Mouse (Mus musculus) E14TG2a.4 (cell line): ENCODE results near the gene Fcrl1.
"Not testable (repeated sequence)": the region's sequence is repeated elsewhere in the genome, so short reads cannot be mapped to it uniquely, and the experiment has no call there.

Source experiments
- H3K27me3 ChIP-seq: 2 replicates; pipeline ENCODE4 v1.6.1; 2014; ENCODE audit warnings: low read length, control low read depth; ENCODE audit not compliant: insufficient read depth
- H3K36me3 ChIP-seq: 2 replicates; pipeline ENCODE4 v1.6.1; 2014; ENCODE audit warnings: low read length, control low read depth; ENCODE audit not compliant: insufficient read depth
- H3K4me1 ChIP-seq: replicated peaks from 2 replicates; pipeline ENCODE4 v1.6.1; 2014; ENCODE audit warnings: low read depth, low read length, control low read depth
- H3K4me3 ChIP-seq: replicated peaks from 2 replicates; pipeline ENCODE4 v1.5.1; 2014; ENCODE audit warnings: mild to moderate bottlenecking, low read length
- H3K9me3 ChIP-seq: 2 replicates; pipeline ENCODE4 v1.6.1; 2014; ENCODE audit warnings: low read length, control low read depth
- CTCF ChIP-seq: conservative IDR thresholded peaks from 2 replicates; pipeline ENCODE4 v1.5.1; 2014; ENCODE audit warnings: low read length
- NANOG ChIP-seq: IDR thresholded peaks from 2 replicates; pipeline ENCODE4 v1.6.1; 2014; ENCODE audit warnings: borderline replicate concordance, low read length, mixed read lengths
- POU5F1 ChIP-seq: IDR thresholded peaks from 2 replicates; pipeline ENCODE4 v1.6.1; 2014; ENCODE audit warnings: low read length, borderline replicate concordance

The Fcrl1 gene

DNA sequence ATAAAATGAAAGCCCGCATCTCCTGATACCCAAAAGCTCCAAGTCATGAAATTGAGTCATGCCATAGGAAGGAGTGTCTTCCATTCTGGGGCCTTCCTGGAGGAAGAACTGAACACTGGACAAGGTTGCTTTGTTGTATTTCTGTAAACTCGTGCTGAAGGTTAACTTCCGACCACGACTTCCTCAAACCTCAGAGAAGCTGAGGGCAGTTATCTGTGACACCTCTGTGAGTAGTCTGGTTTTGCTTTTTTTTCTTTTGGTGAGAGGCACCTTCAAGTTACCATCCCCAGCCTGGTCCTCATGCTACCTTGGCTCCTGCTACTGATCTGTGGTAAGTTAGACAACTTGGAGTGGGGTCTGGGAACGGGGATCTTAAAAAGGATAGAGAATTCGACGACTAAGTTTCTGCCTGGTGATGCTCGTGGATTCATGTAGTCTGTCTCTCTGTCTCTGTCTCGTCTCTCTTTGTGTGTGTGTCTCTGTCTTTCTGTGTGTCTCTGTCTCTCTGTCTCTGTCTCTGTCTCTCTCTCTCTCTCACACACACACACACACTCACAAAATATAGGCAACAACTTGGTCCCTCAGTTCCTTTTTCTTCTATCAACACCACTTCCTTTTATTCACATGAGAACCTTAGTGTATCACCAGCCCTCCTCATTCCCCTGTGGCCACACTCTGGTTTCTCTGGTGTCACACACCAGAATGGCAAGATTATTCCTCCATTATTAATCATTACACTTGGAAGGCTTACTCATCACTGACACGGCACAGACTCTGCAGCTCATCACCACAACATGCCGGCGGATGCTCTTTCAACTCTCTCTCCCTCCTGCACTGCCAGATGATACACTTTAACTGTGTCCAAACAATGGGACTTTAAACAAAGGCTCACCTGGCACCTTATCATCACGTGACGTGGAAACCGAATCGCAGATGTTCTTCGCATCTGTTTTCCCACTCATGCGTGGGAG lies at the start of gene Fcrl1:
TSS of gene Fcrl1 (plus strand) at position 193 of the 971 bp plus-strand sequence.
- TF ChIP-seq POU5F1, result no peak
- no peak for TF ChIP-seq CTCF
- no peak for TF ChIP-seq NANOG
- Histone ChIP-seq H3K4me1 (peaks cover 16% of the 10 kb centered on the region), H3K9me3 (no peaks in the 10 kb centered on the region), H3K36me3 (no peaks in the 10 kb centered on the region), H3K27me3 (no peaks in the 10 kb centered on the region), H3K4me3 (0 out of 2 replicates have a peak within 1 kb of the TSS, but pooled peaks have one; percentile 20)

- TF ChIP-seq CTCF, result no peak
- no peak for TF ChIP-seq NANOG
- TF ChIP-seq POU5F1, result no peak
- Histone ChIP-seq H3K27me3 (0 out of 2 replicates have a peak, but pooled peaks cover 3% of the 10 kb centered on the region), H3K4me3 (no peak overlapping the region)
Measured at GRCm38 (mm10) chr3:87337899-87338298, 38.3 kb upstream of the Fcrl1 start.

GRCm38 (mm10) chr3:87350992-87351391 lies 25.2 kb upstream of the Fcrl1 start:
- H3K4me1 ChIP-seq, H3K36me3 ChIP-seq, H3K27me3 ChIP-seq, H3K4me3 ChIP-seq, H3K9me3 ChIP-seq: not testable (repeated sequence)

More at GRCm38 (mm10) chr3:87337899-87338298, 38.3 kb upstream of the Fcrl1 start:
- Histone ChIP-seq H3K9me3 (peaks cover 11% of the 10 kb centered on the region), H3K4me1 (no peaks in the 10 kb centered on the region), H3K36me3 (no peaks in the 10 kb centered on the region)

GRCm38 (mm10) chr3:87357581-87357980 lies 18.6 kb upstream of the Fcrl1 start, which contains the start of gene Cd5l:
TSS of gene Cd5l (plus strand) at chr3:87357881.
- Histone ChIP-seq H3K27me3 (no peaks in the 10 kb centered on the region), H3K36me3 (no peaks in the 10 kb centered on the region), H3K4me3 (no peak within 1 kb of the TSS), H3K4me1 (no peaks in the 10 kb centered on the region), H3K9me3 (no peaks in the 10 kb centered on the region)
- TF ChIP-seq POU5F1 (no peak), NANOG (no peak), CTCF (no peak)

DNA sequence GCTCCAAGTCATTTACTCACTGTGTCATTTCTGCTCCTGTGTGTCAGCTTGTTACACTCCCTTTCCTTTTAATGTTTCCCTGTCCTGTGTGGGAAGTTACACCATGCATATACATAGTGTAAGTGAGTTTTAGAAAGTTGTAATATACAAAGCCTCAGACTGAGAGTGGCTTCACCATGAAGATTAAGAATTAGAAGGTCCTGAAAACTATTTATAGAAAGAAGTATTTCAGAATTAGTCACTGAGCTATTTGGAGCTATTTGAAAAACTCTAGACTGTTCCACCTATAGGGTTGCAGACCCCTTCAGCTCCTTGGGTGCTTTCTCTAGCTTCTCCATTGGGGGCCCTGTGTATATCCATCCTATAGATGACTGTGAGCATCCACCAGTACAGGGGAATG lies 17.0 kb upstream of the Fcrl1 start:
- no peaks in the 10 kb centered on the region for H3K9me3 ChIP-seq
- no peaks in the 10 kb centered on the region for H3K27me3 ChIP-seq
- no peaks in the 10 kb centered on the region for H3K4me1 ChIP-seq
- H3K36me3 ChIP-seq, result no peaks in the 10 kb centered on the region
- H3K4me3 ChIP-seq, result no peak overlapping the region
- TF ChIP-seq NANOG, result no peak
- no peak for TF ChIP-seq POU5F1
- no peak for TF ChIP-seq CTCF

DNA sequence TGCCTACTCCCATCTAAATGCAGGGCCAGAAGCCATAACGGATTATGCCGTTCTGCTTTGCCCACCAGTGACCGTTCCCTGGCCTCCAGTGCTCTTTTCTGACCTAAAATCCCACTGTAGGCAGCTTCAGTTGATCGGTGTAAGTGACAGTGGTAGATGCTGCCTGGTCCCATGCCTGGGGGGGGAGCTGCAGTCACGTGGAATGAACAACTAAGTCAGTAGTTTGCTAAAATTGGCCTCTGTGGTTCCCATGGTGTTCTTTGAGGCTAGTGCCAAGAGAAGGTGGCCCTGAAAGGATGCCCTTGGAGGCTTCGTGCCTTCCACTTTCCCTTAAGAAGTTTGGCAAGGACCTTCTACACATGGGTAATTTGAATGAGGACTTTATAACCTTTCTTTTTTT lies 15.7 kb upstream of the Fcrl1 start:
- Histone ChIP-seq H3K36me3 (no peaks in the 10 kb centered on the region), H3K4me1 (no peaks in the 10 kb centered on the region), H3K27me3 (no peaks in the 10 kb centered on the region), H3K9me3 (no peaks in the 10 kb centered on the region), H3K4me3 (no peak overlapping the region)
- TF ChIP-seq NANOG, result no peak
- TF ChIP-seq CTCF, result no peak
- no peak for TF ChIP-seq POU5F1

DNA sequence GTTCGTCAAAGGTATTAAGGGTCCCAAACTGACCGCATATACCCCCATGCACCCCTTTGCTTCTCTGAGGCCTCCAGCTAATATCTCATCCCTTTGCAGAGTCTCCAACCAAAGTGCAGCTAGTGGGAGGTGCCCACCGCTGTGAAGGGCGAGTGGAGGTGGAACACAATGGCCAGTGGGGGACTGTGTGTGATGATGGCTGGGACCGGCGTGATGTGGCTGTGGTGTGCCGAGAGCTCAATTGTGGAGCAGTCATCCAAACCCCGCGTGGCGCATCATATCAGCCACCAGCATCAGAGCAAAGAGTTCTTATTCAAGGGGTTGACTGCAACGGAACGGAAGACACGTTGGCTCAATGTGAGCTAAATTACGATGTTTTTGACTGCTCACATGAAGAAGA lies 10.5 kb upstream of the Fcrl1 start:
- no peaks in the 10 kb centered on the region for H3K9me3 ChIP-seq
- H3K36me3 ChIP-seq, result no peaks in the 10 kb centered on the region
- no peaks in the 10 kb centered on the region for H3K4me1 ChIP-seq
- no peak overlapping the region for H3K4me3 ChIP-seq
- H3K27me3 ChIP-seq, result no peaks in the 10 kb centered on the region
- TF ChIP-seq CTCF (no peak), NANOG (no peak), POU5F1 (no peak)

- H3K4me3 ChIP-seq, result no peak overlapping the region
Measured at GRCm38 (mm10) chr3:87367511-87367910, 8.7 kb upstream of the Fcrl1 start.

More at GRCm38 (mm10) chr3:87367511-87367910, 8.7 kb upstream of the Fcrl1 start:
- no peaks in the 10 kb centered on the region for H3K27me3 ChIP-seq
- H3K4me1 ChIP-seq, result no peaks in the 10 kb centered on the region
- H3K36me3 ChIP-seq, result no peaks in the 10 kb centered on the region
- H3K9me3 ChIP-seq, result no peaks in the 10 kb centered on the region
- TF ChIP-seq CTCF (no peak), POU5F1 (no peak), NANOG (no peak)
